Mouse (Mus musculus) CH12.LX (cell line): ENCODE data around the gene Prkch. TPM values are rescaled to one million over a fixed set of nuclear protein-coding genes. Genes with fewer than 3 reads are reported as not detected.

Experiments
- DNase-seq: peaks from one replicate; pipeline ENCODE4 v3.0.0-alpha.2; 2013; ENCODE audit errors: extremely low read depth
- H3K27ac ChIP-seq: 2 replicates; pipeline ENCODE4 v1.5.1; 2012; ENCODE audit warnings: low read depth, mild to moderate bottlenecking, control low read depth, moderate library complexity; ENCODE audit not compliant: insufficient read depth
- H3K27me3 ChIP-seq: replicated peaks from 2 replicates; pipeline ENCODE3; 2012; ENCODE audit warnings: inconsistent platforms
- H3K36me3 ChIP-seq, 2 experiments: replicated peaks in 1 of 2; 2 replicates each; pipeline versions ENCODE3 to v1.6.1; 2012; ENCODE audit warnings: inconsistent platforms in 1 of 2, low read length in 1 of 2, mild to moderate bottlenecking in 1 of 2, mixed read lengths in 1 of 2, moderate library complexity in 1 of 2; ENCODE audit not compliant: control insufficient read depth in 1 of 2, insufficient read depth in 1 of 2
- H3K4me1 ChIP-seq, 2 experiments: 2 replicates each; pipeline ENCODE4 v1.6.1; 2012; ENCODE audit warnings: inconsistent platforms in 1 of 2, moderate library complexity in 1 of 2; ENCODE audit not compliant: insufficient read depth in 2 of 2, control insufficient read depth in 1 of 2
- H3K4me2 ChIP-seq: 2 replicates; pipeline ENCODE4 v1.6.1; 2012; ENCODE audit warnings: low read depth, mild to moderate bottlenecking, control low read depth; ENCODE audit not compliant: poor library complexity, insufficient read depth, severe bottlenecking
- H3K4me3 ChIP-seq, 3 experiments: fragments of 150-350 bp in 1 of 3; sonication (generic) in 1 of 3; replicated peaks in 1 of 3; 2 replicates each; pipeline versions ENCODE3 to v1.5.1; 2011 to 2012; ENCODE audit warnings: low read depth in 2 of 3, low read length in 2 of 3, mild to moderate bottlenecking in 2 of 3, moderate library complexity in 2 of 3, control low read depth in 1 of 3, improper control_type of control experiment in 1 of 3, inconsistent platforms in 1 of 3, mixed read lengths in 1 of 3; ENCODE audit not compliant: poor library complexity in 1 of 3
- H3K79me2 ChIP-seq: replicated peaks from 2 replicates; pipeline ENCODE4 v1.6.1; 2012; ENCODE audit warnings: mild to moderate bottlenecking, moderate library complexity; ENCODE audit not compliant: control insufficient read depth, poor library complexity, insufficient read depth, severe bottlenecking; ENCODE audit errors: extremely low read depth
- H3K9ac ChIP-seq: 2 replicates; pipeline ENCODE4 v1.6.1; 2012; ENCODE audit warnings: low read depth, mild to moderate bottlenecking, control low read depth, moderate library complexity; ENCODE audit not compliant: insufficient read depth
- H3K9me3 ChIP-seq: replicated peaks from 2 replicates; pipeline ENCODE3; 2012; ENCODE audit warnings: low read length, inconsistent platforms, mixed read lengths
- BHLHE40 ChIP-seq: IDR thresholded peaks from 2 replicates; pipeline ENCODE4 v1.6.1; 2011; ENCODE audit warnings: mild to moderate bottlenecking, low read depth, low read length, improper control_type of control experiment
- CHD1 ChIP-seq: IDR thresholded peaks from 2 replicates; pipeline ENCODE4 v1.6.1; 2012; ENCODE audit warnings: low read depth, low read length, improper control_type of control experiment, inconsistent platforms
- CHD2 ChIP-seq: IDR thresholded peaks from 2 replicates; pipeline ENCODE4 v1.6.1; 2011; ENCODE audit warnings: low read length, improper control_type of control experiment
- E2F4 ChIP-seq: IDR thresholded peaks from 2 replicates; pipeline ENCODE4 v1.6.1; 2011; ENCODE audit warnings: low read depth, low read length, improper control_type of control experiment; ENCODE audit not compliant: insufficient replicate concordance
- GABPA ChIP-seq: IDR thresholded peaks from 2 replicates; pipeline ENCODE4 v1.6.1; 2012; ENCODE audit warnings: low read depth, low read length, improper control_type of control experiment, inconsistent platforms; ENCODE audit not compliant: insufficient replicate concordance
- HCFC1 ChIP-seq: IDR thresholded peaks from 2 replicates; pipeline ENCODE4 v1.6.1; 2012; ENCODE audit warnings: low read depth, mild to moderate bottlenecking, inconsistent platforms, low read length, improper control_type of control experiment
- IRF4 ChIP-seq: IDR thresholded peaks from 2 replicates; pipeline ENCODE4 v1.6.1; 2014; ENCODE audit warnings: low read depth, mild to moderate bottlenecking, inconsistent platforms, low read length, improper control_type of control experiment
- JUN ChIP-seq: IDR thresholded peaks from 2 replicates; pipeline ENCODE4 v1.6.1; 2011; ENCODE audit warnings: low read depth, mild to moderate bottlenecking, low read length, improper control_type of control experiment, moderate library complexity; ENCODE audit not compliant: insufficient read depth
- MAX ChIP-seq: IDR thresholded peaks from 2 replicates; pipeline ENCODE4 v1.6.1; 2011; ENCODE audit warnings: low read length, improper control_type of control experiment
- MXI1 ChIP-seq: IDR thresholded peaks from 2 replicates; pipeline ENCODE4 v1.6.1; 2011; ENCODE audit warnings: mild to moderate bottlenecking, low read depth, low read length, improper control_type of control experiment
- POLR2A ChIP-seq: IDR thresholded peaks from 2 replicates; pipeline ENCODE4 v1.6.1; 2011; ENCODE audit warnings: low read depth, mild to moderate bottlenecking, improper control_type of control experiment, low read length
- POLR2AphosphoS2 ChIP-seq: IDR thresholded peaks from 2 replicates; pipeline ENCODE4 v1.6.1; 2011; ENCODE audit warnings: low read depth, low read length, improper control_type of control experiment
- RAD21 ChIP-seq: IDR thresholded peaks from 2 replicates; pipeline ENCODE4 v1.6.1; 2011; ENCODE audit warnings: low read depth, mild to moderate bottlenecking, low read length, improper control_type of control experiment, moderate library complexity
- SIN3A ChIP-seq: IDR thresholded peaks from 2 replicates; pipeline ENCODE4 v1.6.1; 2012; ENCODE audit warnings: low read length, improper control_type of control experiment, inconsistent platforms
- SMC3 ChIP-seq: IDR thresholded peaks from 2 replicates; pipeline ENCODE4 v1.6.1; 2011; ENCODE audit warnings: low read depth, low read length, improper control_type of control experiment
- ZKSCAN1 ChIP-seq: IDR thresholded peaks from 2 replicates; pipeline ENCODE4 v1.6.1; 2012; ENCODE audit warnings: low read depth, inconsistent platforms, low read length, improper control_type of control experiment, borderline replicate concordance
- dilution Hi-C: fragments of 300-500 bp; cut with MboI; formaldehyde crosslinking; loops from 2 replicates; pipeline ENCODE4 v1.14.3; 2020; ENCODE audit warnings: low sequenced_read_pairs; ENCODE audit not compliant: extremely low pct_unique_long_range_greater_than_20kb, extremely low pct_ligation_motif_present
- in situ Hi-C: fragments of 300-500 bp; cut with MboI; formaldehyde crosslinking; loops from 3 replicates; pipeline ENCODE4 v1.14.3; 2019; ENCODE audit warnings: low sequenced_read_pairs, low pct_ligation_motif_present, low pct_unique_long_range_greater_than_20kb, mixed read lengths
- polyA plus RNA-seq: library from polyadenylated mRNA; unstranded; fragments of >175 nt; gene quantifications from 2 replicates; pipeline ENCODE4 v1.2.1, GENCODE M21; 2012; ENCODE audit warnings: low read depth; ENCODE audit not compliant: insufficient read length
- total RNA-seq, 2 experiments: library from RNA; depleted of rRNA; stranded (reverse); fragments of 300-350 nt in 1 of 2; fragments of >200 nt in 1 of 2; gene quantifications; 2 replicates each; pipeline ENCODE4 v1.2.3; 2012 to 2014

Prkch gene
- total and polyA plus RNA-seq, 3 experiments: 0.76 to 2.3 (median 1.8) TPM

- no peaks in the 10 kb centered on the region for H3K27me3 ChIP-seq
- no peak for TF ChIP-seq RAD21
- TF ChIP-seq BHLHE40: 0 out of 2 replicates have a peak, but pooled peaks have one; percentile 15
- TF ChIP-seq, all 38 proteins: peak for 1
- H3K4me1 ChIP-seq: peaks cover 0 to 9% of the 10 kb centered on the region in 2 experiments; a peak in 2 of 4 replicates
- H3K36me3 ChIP-seq: no peaks in the 10 kb centered on the region
- H3K27ac ChIP-seq: no peak overlapping the region
- dilution Hi-C loops: no loop called here
- in situ Hi-C loops: no loop called here
- no peak overlapping the region for H3K9ac ChIP-seq
- no peaks in the 10 kb centered on the region for H3K79me2 ChIP-seq
- DNase-seq: no peak
- no peak overlapping the region for H3K4me3 ChIP-seq
- no peaks in the 10 kb centered on the region for H3K9me3 ChIP-seq
- no peak overlapping the region for H3K4me2 ChIP-seq
Observed at GRCm38 (mm10) chr12:73739611-73740219, 155.1 kb downstream of the Prkch start.

DNA sequence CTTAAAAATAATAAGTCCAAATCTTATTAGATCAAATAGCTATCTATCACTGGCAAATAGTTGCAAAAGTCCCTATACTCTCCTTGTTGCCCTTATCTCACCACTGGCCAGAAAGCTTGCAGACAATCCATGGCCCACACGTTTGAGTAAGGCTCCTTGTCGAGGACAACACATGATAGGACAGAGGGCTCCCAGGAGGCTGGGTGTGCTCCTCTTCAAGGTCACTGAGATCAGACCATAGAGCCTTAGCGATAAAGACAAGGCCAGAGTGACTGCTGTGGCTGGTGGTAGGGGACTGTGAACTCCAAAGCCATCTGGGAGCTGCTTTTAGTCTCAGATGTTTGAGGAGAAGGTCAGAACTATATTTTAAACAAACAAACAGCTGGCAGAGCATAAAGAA lies 158.0 kb downstream of the Prkch start:
- dilution Hi-C loops: no loop called here
- no peak overlapping the region for H3K27ac ChIP-seq
- TF ChIP-seq RAD21 (no peak), GABPA (no peak), CHD1 (no peak), SIN3A (no peak), HCFC1 (no peak), ZKSCAN1 (no peak), IRF4 (no peak), POLR2A (no peak), JUN (no peak), E2F4 (no peak), POLR2AphosphoS2 (no peak), CHD2 (no peak), SMC3 (no peak), MAX (no peak), MXI1 (no peak)
- TF ChIP-seq, all 38 proteins: peak for 0
- no peaks in the 10 kb centered on the region for H3K9me3 ChIP-seq
- H3K36me3 ChIP-seq: no peaks in the 10 kb centered on the region
- no peak overlapping the region for H3K9ac ChIP-seq
- no peak overlapping the region for H3K4me2 ChIP-seq
- DNase-seq: no peak
- H3K27me3 ChIP-seq: no peaks in the 10 kb centered on the region
- H3K4me1 ChIP-seq: peaks cover 0 to 14% of the 10 kb centered on the region in 2 experiments; a peak in 2 of 4 replicates
- no peaks in the 10 kb centered on the region for H3K79me2 ChIP-seq
- no peak overlapping the region for H3K4me3 ChIP-seq
- in situ Hi-C loops: no loop called here
